Mouse (Mus musculus) heart, adult 2 months (tissue): ENCODE data around the gene Slc47a2.

ENCODE experiments used
- CTCF ChIP-seq: fragments of 200-600 bp; IDR thresholded peaks from 2 replicates; pipeline ENCODE4 v1.8.1; 2022; ENCODE audit warnings: antibody characterized with exemption, mild to moderate bottlenecking, moderate library complexity
- EP300 ChIP-seq: fragments of 200-500 bp; IDR thresholded peaks from 2 replicates; pipeline ENCODE4 v1.6.1; 2011; ENCODE audit warnings: low read depth, low read length, control low read depth; ENCODE audit not compliant: insufficient read depth
- POLR2A ChIP-seq: fragments of 200-500 bp; IDR thresholded peaks from 2 replicates; pipeline ENCODE4 v1.6.1; 2011; ENCODE audit warnings: mild to moderate bottlenecking, low read depth, low read length, control low read depth; ENCODE audit not compliant: insufficient read depth

DNA sequence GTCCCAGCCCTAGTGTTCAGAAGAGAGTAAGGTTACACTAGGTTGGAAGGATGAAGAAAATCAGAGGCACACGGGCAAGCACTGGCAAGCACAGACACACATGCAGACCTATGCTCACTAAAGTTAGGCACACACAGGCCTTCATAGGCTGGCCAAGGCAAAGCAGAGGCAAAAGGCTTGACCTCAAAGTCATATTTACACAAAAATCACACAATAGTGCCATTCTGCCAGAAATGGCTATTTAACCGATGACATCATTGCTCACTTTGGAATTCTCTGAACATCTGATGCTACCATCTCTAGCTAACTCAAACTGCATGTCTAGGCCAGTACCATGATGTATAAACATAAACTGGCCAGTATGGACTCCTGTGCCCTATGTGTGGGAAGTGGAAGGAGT is 68.7 kb downstream of the Slc47a2 start:
- TF ChIP-seq CTCF: no peak
- TF ChIP-seq POLR2A: no peak
- TF ChIP-seq EP300: no peak
